Mouse (Mus musculus) neural tube, embryonic 15.5 days (tissue): ENCODE results near the gene Gm17606. TPM values are rescaled to one million over a fixed set of nuclear protein-coding genes. Genes with fewer than 3 reads are reported as not detected.

Experiments
- ATAC-seq: fragments of 200-750 bp; cut with Nextera tagmentation; 2 replicates; pipeline ENCODE4 v1.8.0; 2017; ENCODE audit warnings: mild to moderate bottlenecking, moderate TSS enrichment, moderate library complexity; ENCODE audit not compliant: low FRiP score
- H3K27ac ChIP-seq: fragments of 300-500 bp; sonication (generic); replicated peaks from 2 replicates; pipeline ENCODE4 v1.5.1; 2015; ENCODE audit warnings: mild to moderate bottlenecking, inconsistent platforms
- H3K27me3 ChIP-seq: fragments of 300-500 bp; sonication (generic); replicated peaks from 2 replicates; pipeline ENCODE4 v1.6.1; 2015; ENCODE audit warnings: inconsistent platforms
- H3K36me3 ChIP-seq: fragments of 300-500 bp; sonication (generic); 2 replicates; pipeline ENCODE4 v1.6.1; 2015; ENCODE audit warnings: inconsistent platforms
- H3K4me1 ChIP-seq: fragments of 300-500 bp; sonication (generic); 2 replicates; pipeline ENCODE4 v1.6.1; 2015; ENCODE audit warnings: inconsistent platforms
- H3K4me2 ChIP-seq: fragments of 300-500 bp; sonication (generic); 2 replicates; pipeline ENCODE4 v1.6.1; 2015; ENCODE audit warnings: inconsistent platforms, mild to moderate bottlenecking, moderate library complexity
- H3K4me3 ChIP-seq: fragments of 300-500 bp; sonication (generic); replicated peaks from 2 replicates; pipeline ENCODE4 v1.5.1; 2015; ENCODE audit warnings: mild to moderate bottlenecking, inconsistent platforms
- H3K9ac ChIP-seq: fragments of 300-500 bp; sonication (generic); replicated peaks from 2 replicates; pipeline ENCODE4 v1.6.1; 2015; ENCODE audit warnings: mild to moderate bottlenecking, inconsistent platforms
- H3K9me3 ChIP-seq: fragments of 300-500 bp; sonication (generic); replicated peaks from 2 replicates; pipeline ENCODE4 v1.6.1; 2016; ENCODE audit warnings: inconsistent platforms
- WGBS: fragments of 180-500 bp; shearing (Covaris S2); methylation state at CpG from one replicate; pipeline ENCODE4 v1.1.7; 2015; ENCODE audit warnings: mixed read lengths; 5-methylcytosine and 5-hydroxymethylcytosine counted together
- polyA plus RNA-seq: library from polyadenylated mRNA; unstranded; fragments of >200 nt; fragmentation: Nextera tagmentation; extraction: Ambion mirVana; gene quantifications from 2 replicates; pipeline ENCODE4 v1.2.1, GENCODE M21; 2015

The Gm17606 gene
- not detected in 2 replicates for polyA plus RNA-seq

GRCm38 (mm10) chr14:54640946-54641304, at the start of gene Gm17606:
Gm17606 (plus strand) TSS chr14:54640952.
- Histone ChIP-seq H3K4me2 (peak within 1 kb of the TSS; percentile 96), H3K9ac (peak within 1 kb of the TSS; percentile 89), H3K27me3 (no peaks in the 10 kb centered on the region), H3K36me3 (peaks cover 62% of the 10 kb centered on the region), H3K9me3 (no peaks in the 10 kb centered on the region), H3K27ac (peak within 1 kb of the TSS; percentile 90), H3K4me1 (peaks cover 35% of the 10 kb centered on the region), H3K4me3 (peak within 1 kb of the TSS; percentile 79)
- WGBS, result 1% methylated on average over 27 of the region's 28 CpGs
- no peak for ATAC-seq

GRCm38 (mm10) chr14:54591056-54591455, 49.7 kb upstream of the Gm17606 start:
- Histone ChIP-seq H3K9me3 (no peaks in the 10 kb centered on the region), H3K4me3 (no peak overlapping the region), H3K36me3 (peaks cover 9% of the 10 kb centered on the region; the same call in 1 of the 2 replicates), H3K27me3 (no peaks in the 10 kb centered on the region), H3K27ac (no peak overlapping the region), H3K4me1 (peaks cover 9% of the 10 kb centered on the region), H3K9ac (no peak overlapping the region), H3K4me2 (no peak overlapping the region)
- no peak for ATAC-seq
- 95% methylated on average over 16 of the region's 16 CpGs for WGBS

- no peaks in the 10 kb centered on the region for H3K27me3 ChIP-seq
- peak; percentile 60 for ATAC-seq
- H3K36me3 ChIP-seq, result peaks cover 7% of the 10 kb centered on the region; the same call in 1 of the 2 replicates
- H3K4me3 ChIP-seq, result no peak overlapping the region
- H3K4me2 ChIP-seq, result no peak overlapping the region
- 30% methylated on average over 10 of the region's 10 CpGs for WGBS
- H3K27ac ChIP-seq, result peak overlapping the region; percentile 74
- H3K9me3 ChIP-seq, result no peaks in the 10 kb centered on the region
- peak overlapping the region; percentile 14; the same call in 1 of the 2 replicates for H3K9ac ChIP-seq
- peaks cover 9% of the 10 kb centered on the region for H3K4me1 ChIP-seq
Measured at GRCm38 (mm10) chr14:54592319-54592934, 48.3 kb upstream of the Gm17606 start.

DNA sequence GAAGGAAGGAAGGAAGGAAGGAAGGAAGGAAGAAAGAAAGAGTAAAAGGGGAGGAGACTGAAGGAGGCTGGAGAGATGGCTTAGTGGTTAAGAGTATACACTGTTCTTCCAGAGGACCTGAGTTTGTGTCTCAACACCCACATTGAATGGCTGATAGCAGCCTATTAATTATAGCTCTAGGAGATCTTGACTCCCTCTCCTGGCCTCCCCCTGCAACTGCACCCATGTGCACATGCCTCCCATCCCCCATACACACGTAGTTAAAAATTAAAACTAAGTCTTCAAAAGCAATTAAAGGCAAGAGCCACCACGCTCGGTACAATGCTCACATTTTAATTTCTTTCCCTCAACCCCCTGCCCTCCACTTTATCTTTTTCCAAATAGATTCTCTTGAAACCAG, 46.7 kb upstream of the Gm17606 start:
- Histone ChIP-seq H3K4me1 (peaks cover 9% of the 10 kb centered on the region), H3K9ac (no peak overlapping the region), H3K4me2 (no peak overlapping the region), H3K27me3 (no peaks in the 10 kb centered on the region), H3K9me3 (no peaks in the 10 kb centered on the region), H3K4me3 (no peak overlapping the region), H3K27ac (no peak overlapping the region), H3K36me3 (peaks cover 7% of the 10 kb centered on the region; the same call in 1 of the 2 replicates)
- WGBS, result 90% methylated on average over 3 of the region's 3 CpGs
- ATAC-seq, result no peak

DNA sequence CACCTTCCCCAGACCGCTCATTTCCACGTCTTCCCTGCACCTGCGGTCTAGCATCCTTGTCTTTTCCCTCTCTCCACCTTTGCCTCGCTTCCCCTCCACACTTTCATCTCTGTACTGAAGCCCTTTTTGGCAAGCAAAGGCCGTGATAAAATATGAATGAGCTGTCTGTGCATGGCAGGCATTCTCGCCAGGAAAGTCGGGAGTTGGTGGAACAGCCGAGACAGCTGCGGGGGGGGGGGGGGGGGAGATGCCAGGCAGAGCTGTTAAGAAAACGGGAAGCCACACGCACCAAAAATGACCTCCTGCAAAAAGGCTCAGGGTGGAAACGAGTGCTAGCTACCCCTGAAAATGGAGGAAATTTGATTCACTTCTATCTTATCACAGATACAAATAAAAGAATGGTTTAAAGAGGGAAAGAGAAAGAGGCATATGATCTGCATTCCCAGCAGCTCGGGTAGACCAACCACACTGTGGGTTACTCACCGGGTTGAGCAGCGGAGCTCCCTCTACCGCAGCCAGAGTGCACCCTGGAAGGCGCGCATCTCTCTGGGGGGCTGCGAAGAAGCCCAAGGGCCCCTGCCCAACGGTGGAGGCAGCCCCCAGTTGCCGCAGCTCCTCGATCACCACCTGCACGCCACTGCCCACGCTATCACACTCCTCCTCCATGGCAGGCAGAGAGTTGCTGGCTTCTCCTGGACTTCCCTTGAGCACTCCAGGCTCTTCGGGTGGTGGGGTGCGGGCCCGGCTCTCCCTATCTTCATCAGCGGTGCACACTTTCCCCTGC, 45.9 kb upstream of the Gm17606 start:
- no peak overlapping the region for H3K27ac ChIP-seq

GRCm38 (mm10) chr14:54597084-54597483, 43.7 kb upstream of the Gm17606 start:
- ATAC-seq, result no peak
- Histone ChIP-seq H3K27ac (no peak overlapping the region), H3K4me3 (no peak overlapping the region), H3K4me1 (peaks cover 10% of the 10 kb centered on the region), H3K9ac (no peak overlapping the region), H3K36me3 (peaks cover 4% of the 10 kb centered on the region; the same call in 1 of the 2 replicates), H3K9me3 (no peaks in the 10 kb centered on the region), H3K27me3 (no peaks in the 10 kb centered on the region), H3K4me2 (no peak overlapping the region)
- WGBS, result 78% methylated on average over 7 of the region's 7 CpGs

More for the DNA sequence above, 45.9 kb upstream of the Gm17606 start:
- Histone ChIP-seq H3K9me3 (no peaks in the 10 kb centered on the region), H3K27me3 (no peaks in the 10 kb centered on the region), H3K9ac (no peak overlapping the region), H3K4me1 (peaks cover 9% of the 10 kb centered on the region), H3K4me2 (no peak overlapping the region), H3K36me3 (peaks cover 7% of the 10 kb centered on the region; the same call in 1 of the 2 replicates), H3K4me3 (no peak overlapping the region)
- 69% methylated on average over 27 of the region's 28 CpGs for WGBS
- no peak for ATAC-seq

DNA sequence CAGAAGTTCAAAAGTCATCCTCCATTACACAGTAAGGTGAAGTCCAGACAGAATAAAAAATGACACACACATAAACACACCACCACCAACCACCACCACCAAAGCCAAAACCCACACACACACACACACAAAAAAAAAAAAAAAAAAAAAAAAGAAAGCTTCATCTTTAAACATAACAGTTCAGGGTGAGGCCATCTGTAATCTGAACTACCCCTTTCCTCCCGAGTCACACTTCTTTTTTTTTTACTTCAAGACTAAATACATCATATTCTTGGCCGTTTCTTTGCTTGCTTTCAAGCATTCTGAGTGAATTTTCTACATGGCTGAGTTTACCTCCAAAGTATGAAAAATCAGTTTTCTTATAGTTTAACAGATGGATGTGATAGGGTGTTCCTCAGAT, 39.2 kb upstream of the Gm17606 start:
- no peak overlapping the region for H3K9ac ChIP-seq
- no peaks in the 10 kb centered on the region for H3K9me3 ChIP-seq
- peaks cover 26% of the 10 kb centered on the region for H3K4me1 ChIP-seq
- ATAC-seq, result no peak
- WGBS, result 85% methylated on average over 2 of the region's 2 CpGs
- no peaks in the 10 kb centered on the region for H3K27me3 ChIP-seq
- H3K27ac ChIP-seq, result no peak overlapping the region
- no peaks in the 10 kb centered on the region for H3K36me3 ChIP-seq
- no peak overlapping the region for H3K4me2 ChIP-seq
- no peak overlapping the region for H3K4me3 ChIP-seq

GRCm38 (mm10) chr14:54602613-54603012, 38.1 kb upstream of the Gm17606 start:
- 28% methylated on average over 4 of the region's 4 CpGs for WGBS
- H3K4me3 ChIP-seq, result peak overlapping the region; percentile 66
- no peaks in the 10 kb centered on the region for H3K27me3 ChIP-seq
- peak overlapping the region; percentile 98 for H3K27ac ChIP-seq
- no peaks in the 10 kb centered on the region for H3K36me3 ChIP-seq
- peaks cover 26% of the 10 kb centered on the region for H3K4me1 ChIP-seq
- no peaks in the 10 kb centered on the region for H3K9me3 ChIP-seq
- peak overlapping the region; percentile 63 for H3K4me2 ChIP-seq
- peak; percentile 43 for ATAC-seq
- peak overlapping the region; percentile 77 for H3K9ac ChIP-seq

DNA sequence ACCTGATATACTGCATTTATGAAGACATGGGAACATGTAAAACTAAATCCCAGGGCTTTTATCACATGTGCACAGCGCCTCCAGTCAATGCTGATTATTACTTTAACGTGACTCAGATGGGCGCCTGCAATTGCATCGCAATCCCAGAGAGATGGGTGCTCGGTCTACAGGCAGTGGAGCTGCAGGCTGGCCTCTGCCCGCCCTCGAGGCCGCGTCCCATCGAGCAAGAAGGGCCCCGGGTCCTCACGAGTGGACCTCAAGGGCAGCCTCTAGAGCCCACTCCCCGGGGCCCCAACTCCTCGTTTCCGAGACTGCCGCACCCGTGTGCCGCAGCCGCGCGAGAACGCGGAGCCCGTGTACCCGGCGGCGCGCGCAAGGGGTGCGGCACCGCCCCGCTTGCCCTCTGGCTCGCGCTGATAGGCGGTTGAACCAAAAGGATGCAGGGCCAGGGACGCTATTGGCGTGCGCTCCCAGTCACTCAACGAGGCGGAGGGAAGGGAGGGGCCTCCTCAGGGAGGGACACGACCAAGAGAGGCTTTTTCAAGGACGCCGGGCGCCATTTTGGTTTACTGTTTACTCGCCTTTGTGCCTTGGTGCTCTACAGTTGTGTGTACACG, 37.6 kb upstream of the Gm17606 start:
- no peaks in the 10 kb centered on the region for H3K36me3 ChIP-seq
- H3K9ac ChIP-seq, result peak overlapping the region; percentile 77
- WGBS, result under 1% methylated on average over 46 of the region's 46 CpGs
- no peaks in the 10 kb centered on the region for H3K9me3 ChIP-seq
- H3K27me3 ChIP-seq, result no peaks in the 10 kb centered on the region
- H3K4me1 ChIP-seq, result peaks cover 26% of the 10 kb centered on the region
- H3K4me3 ChIP-seq, result peak overlapping the region; percentile 66
- ATAC-seq, result peak; percentile 98
- H3K27ac ChIP-seq, result peak overlapping the region; percentile 98
- peak overlapping the region; percentile 63 for H3K4me2 ChIP-seq

DNA sequence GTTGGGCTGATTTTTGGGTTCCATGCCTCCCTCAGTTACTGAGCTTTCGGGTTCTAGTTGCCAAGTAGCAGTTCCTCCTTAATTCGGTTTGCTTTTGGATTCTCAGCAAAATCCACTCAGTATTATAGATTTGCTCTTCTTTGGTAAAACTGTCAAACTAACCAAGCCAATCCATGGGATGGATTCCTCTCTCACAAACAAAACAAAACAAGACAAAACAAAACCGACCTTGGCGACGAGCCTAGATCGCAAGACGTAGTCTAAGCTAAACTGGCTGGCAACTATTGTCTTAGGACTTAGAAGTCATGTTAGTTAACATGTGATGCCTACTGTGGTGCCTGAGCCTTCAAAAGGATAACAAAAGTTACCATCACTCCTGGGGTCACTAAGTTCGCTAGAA, 37.1 kb upstream of the Gm17606 start:
- WGBS, result 85% methylated on average over 8 of the region's 8 CpGs
- ATAC-seq, result no peak
- peak overlapping the region; percentile 98 for H3K27ac ChIP-seq

DNA sequence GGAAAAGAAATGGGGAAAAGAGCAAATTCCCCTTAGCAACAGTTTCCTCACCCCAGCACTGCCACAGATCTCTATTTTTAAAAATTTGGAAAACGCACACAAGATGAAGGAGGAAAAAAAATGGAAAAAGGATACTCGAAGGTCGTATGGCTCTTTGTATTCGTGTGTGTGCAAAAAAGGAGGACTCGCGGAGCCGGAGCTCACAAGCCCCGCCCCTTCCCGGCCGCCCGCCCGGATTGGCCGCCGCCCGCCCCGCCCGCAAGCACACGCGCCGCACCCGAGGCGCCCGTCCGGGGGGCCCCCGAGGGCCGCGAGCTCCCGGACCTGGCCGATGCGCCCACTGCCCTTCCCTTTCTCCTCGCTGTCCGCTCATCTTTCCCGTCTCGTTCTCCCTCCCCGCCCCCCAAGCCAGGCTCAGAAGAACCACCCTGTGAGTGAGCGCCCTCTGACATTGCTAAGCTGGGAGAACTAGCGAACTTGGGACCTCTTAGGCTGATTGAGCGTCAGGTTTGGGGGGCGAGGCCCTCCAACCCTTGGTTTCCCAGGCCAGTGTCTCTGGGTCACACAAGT, 34.9 kb upstream of the Gm17606 start, which contains the start of gene 4931414P19Rik:
Gene 4931414P19Rik (minus strand): TSS at position 242 of the 570 bp plus-strand sequence.
- ATAC-seq, result peak; percentile 22
- 0 out of 2 replicates have a peak within 1 kb of the TSS, but pooled peaks have one; percentile 30 for H3K9ac ChIP-seq
- peaks cover 1% of the 10 kb centered on the region; the same call in 1 of the 2 replicates for H3K36me3 ChIP-seq
- peaks cover 26% of the 10 kb centered on the region for H3K4me1 ChIP-seq
- H3K4me2 ChIP-seq, result peak within 1 kb of the TSS; percentile 58
- H3K27me3 ChIP-seq, result no peaks in the 10 kb centered on the region
- WGBS, result under 1% methylated on average over 13 of the region's 39 CpGs
- peak within 1 kb of the TSS; percentile 41 for H3K4me3 ChIP-seq
- no peaks in the 10 kb centered on the region for H3K9me3 ChIP-seq
- H3K27ac ChIP-seq, result peak within 1 kb of the TSS; percentile 63

More for the DNA sequence above, 37.1 kb upstream of the Gm17606 start:
- Histone ChIP-seq H3K36me3 (no peaks in the 10 kb centered on the region), H3K4me2 (peak overlapping the region; percentile 63), H3K9me3 (no peaks in the 10 kb centered on the region), H3K4me1 (peaks cover 26% of the 10 kb centered on the region), H3K27me3 (no peaks in the 10 kb centered on the region), H3K4me3 (peak overlapping the region; percentile 66), H3K9ac (no peak overlapping the region)
